Mouse (Mus musculus): ENCODE measurements around the gene Rasgef1b.

- TF ChIP-seq ELF1 (IDR thresholded peaks at IDR 0.05; ENCODE audit: low read depth, low read length) (no peak), POLR2A (IDR thresholded peaks at IDR 0.05; ENCODE audit: low read depth, low read length) (no peak), GABPA (IDR thresholded peaks at IDR 0.05; ENCODE audit: insufficient replicate concordance, low read depth, low read length) (no peak), EP300 (IDR thresholded peaks at IDR 0.05; ENCODE audit: low read length) (no peak), CTCF (conservative IDR thresholded peaks at IDR 0.05 in 1 of 2, IDR thresholded peaks at IDR 0.05 in 1 of 2; ENCODE audit: low read depth in 2 of 2, low read length in 2 of 2) (no peak), JUN (IDR thresholded peaks at IDR 0.05; ENCODE audit: insufficient read depth, low read depth, low read length) (no peak)
Measured at GRCm38 (mm10) chr5:99633548-99633947, 95.3 kb downstream of the Rasgef1b start.
